Mouse (Mus musculus) adrenal gland, postnatal 10 days (tissue): ENCODE data around the gene Oprl1. TPM values are rescaled to one million over a fixed set of nuclear protein-coding genes. Genes with fewer than 3 reads are reported as not detected.

Experiments used
- DNase-seq: peaks from one replicate; pipeline ENCODE4 v3.0.0; 2021; ENCODE audit warnings: mixed read lengths
- total RNA-seq, 2 experiments: library from RNA; stranded (reverse); gene quantifications; 2 replicates each; pipeline ENCODE4 v1.2.3; 2021

The Oprl1 gene
- total RNA-seq, 2 experiments from 2014 or later, result 1.3 to 2.4 TPM

GRCm38 (mm10) chr2:181692304-181692703 is 22.5 kb upstream of the Oprl1 start:
- DNase-seq, result no peak

DNA sequence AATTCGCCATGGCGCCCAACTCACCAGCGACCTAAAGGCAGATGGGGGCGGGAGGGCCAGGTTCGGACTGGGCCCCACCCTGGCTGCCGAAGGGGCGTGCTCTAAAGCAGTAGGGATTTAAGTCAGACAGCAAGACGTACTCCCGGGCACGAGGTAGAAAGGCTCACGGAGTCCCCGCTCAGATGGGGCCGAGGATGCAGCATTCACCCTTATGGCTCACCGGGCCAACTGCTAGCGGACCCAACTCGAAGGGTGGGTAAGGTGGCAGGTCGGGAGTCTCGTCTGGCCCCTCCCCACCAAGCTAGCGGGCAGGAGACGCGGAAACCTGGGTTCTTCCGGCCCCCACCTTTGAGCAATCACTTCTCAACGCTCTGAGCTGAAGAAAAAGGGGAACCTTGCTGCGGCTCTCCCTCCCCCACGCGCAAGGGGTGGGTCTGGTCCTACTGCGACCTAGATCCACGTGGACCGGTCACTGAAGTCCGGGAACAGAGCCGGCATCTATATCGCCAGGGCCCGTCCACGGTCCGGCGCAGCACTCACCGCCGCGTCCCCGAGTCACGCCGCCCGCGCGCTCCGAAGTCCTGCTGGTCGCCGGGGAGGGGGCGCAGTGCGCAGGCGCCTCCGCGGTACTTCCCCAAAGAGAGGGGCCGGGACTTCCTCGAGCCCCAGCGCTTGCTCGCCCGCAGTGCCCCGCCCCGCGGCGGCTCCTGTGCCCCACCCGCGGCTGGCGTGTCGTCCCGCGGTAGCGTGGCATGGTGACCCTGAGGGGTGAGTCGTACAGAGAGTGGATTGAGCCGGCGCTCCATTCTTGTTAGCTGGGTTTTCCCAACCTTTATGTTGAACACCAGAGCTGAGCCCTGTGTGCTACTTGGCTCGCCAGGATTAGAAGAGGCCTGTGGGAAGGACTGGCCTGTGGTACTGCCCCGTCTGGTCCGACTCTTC is 21.2 kb upstream of the Oprl1 start, which contains the start of gene Rgs19:
Rgs19 (minus strand) TSS at position 639 of the 942 bp plus-strand sequence.
- peak; percentile 90 for DNase-seq

- no peak for DNase-seq
Measured at GRCm38 (mm10) chr2:181694581-181694980, 20.2 kb upstream of the Oprl1 start.

DNA sequence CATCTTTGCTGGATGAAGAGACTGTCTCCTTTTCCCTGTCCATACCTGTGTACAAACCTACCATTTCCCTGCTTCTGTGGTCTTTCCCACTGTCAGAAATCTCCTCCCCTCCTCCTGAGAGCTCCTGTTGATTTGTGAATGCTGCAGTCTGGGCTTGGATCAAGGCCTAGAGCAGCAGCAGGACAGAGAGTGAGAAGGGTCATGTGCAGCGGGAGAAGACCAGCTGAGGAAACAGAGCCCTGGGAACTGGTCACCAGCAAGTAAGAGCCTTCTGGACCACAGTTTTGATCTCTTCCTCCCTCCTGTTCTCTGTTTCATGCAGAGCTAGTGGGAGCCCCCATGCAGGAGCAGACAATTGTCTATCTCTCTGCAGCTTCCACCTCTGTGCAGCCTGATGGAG is 19.0 kb upstream of the Oprl1 start:
- no peak for DNase-seq

GRCm38 (mm10) chr2:181696801-181697420 is 17.9 kb upstream of the Oprl1 start:
- no peak for DNase-seq

GRCm38 (mm10) chr2:181698241-181698640 is 16.6 kb upstream of the Oprl1 start, which contains the start of gene Lkaaear1:
Gene Lkaaear1, minus strand, starts transcription at chr2:181698442.
- no peak for DNase-seq

GRCm38 (mm10) chr2:181706668-181707067 is 8.1 kb upstream of the Oprl1 start:
- no peak for DNase-seq

- no peak for DNase-seq
Measured at GRCm38 (mm10) chr2:181713749-181714148, 1.1 kb upstream of the Oprl1 start.

- DNase-seq, result no peak
Measured at GRCm38 (mm10) chr2:181715382-181715781, 566 bp downstream of the Oprl1 start.

DNA sequence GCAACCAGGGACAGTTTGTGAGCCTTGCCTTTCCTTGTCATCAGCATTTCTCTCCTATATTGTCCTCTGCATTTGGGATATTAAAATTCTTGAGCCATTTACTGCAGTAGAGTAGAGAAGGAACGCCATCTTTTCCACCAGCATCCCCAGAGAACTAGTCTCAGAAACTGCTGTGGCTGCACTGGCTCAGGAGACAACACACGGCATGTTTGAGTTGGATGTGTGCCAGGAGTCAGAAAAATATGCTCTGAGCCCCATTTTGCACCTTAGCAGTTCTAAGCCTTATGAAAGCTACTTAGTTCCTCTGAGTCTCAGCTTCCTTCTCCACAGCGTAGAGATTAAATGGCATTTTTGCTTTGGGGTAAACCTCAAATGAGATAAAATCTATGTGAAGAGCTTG is 2.2 kb downstream of the Oprl1 start:
- DNase-seq, result no peak

- no peak for DNase-seq
Measured at GRCm38 (mm10) chr2:181720061-181720460, 5.2 kb downstream of the Oprl1 start.

- DNase-seq, result no peak
Measured at GRCm38 (mm10) chr2:181721200-181721599, 6.4 kb downstream of the Oprl1 start.

DNA sequence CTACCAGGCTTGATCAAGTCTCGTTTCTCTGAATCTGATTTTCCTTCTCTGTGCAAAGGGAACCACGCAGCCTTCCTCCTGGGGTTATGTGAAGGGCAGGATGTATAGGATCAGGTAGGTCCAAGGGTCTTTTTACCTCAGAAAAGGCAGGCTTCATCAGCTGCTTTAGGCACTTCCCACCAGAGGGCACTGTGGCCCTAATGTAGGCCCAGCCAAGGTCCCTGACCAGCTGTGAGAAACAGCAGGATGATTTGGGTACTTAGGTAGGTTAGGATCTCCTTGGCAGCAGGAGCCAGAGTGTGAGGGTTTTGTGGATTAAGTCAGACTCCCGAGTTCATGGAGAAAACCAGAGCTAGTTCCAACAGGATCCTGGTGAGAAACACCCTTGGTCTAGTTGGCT is 7.4 kb downstream of the Oprl1 start:
- peak; percentile 58 for DNase-seq

- peak; percentile 27 for DNase-seq
Measured at GRCm38 (mm10) chr2:181727659-181728262, 12.9 kb downstream of the Oprl1 start.

DNA sequence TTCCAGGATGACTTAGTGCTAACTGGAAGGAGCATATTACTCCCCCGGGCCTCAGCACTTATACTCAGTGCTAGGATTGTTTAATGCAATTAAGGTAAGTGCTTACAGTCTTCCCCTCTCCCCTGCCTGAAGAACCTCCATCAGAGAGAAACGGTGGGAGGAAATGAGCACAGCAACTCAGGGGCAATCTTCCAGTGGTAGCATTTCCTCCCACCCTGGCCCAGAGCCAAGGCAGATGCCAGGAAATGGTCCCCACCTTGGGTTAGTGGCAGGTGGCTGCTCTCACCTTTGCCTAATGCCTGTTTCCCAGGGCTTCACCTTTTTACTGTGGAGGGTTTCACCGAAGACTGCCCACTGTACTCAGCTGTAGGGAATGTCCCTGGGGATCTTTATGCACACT is 15.2 kb downstream of the Oprl1 start:
- no peak for DNase-seq

- no peak for DNase-seq
Measured at GRCm38 (mm10) chr2:181752626-181753025, 37.8 kb downstream of the Oprl1 start.

GRCm38 (mm10) chr2:181758147-181758725 is 43.4 kb downstream of the Oprl1 start:
- DNase-seq, result no peak

- DNase-seq, result no peak
Measured at GRCm38 (mm10) chr2:181759041-181759440, 44.2 kb downstream of the Oprl1 start.

DNA sequence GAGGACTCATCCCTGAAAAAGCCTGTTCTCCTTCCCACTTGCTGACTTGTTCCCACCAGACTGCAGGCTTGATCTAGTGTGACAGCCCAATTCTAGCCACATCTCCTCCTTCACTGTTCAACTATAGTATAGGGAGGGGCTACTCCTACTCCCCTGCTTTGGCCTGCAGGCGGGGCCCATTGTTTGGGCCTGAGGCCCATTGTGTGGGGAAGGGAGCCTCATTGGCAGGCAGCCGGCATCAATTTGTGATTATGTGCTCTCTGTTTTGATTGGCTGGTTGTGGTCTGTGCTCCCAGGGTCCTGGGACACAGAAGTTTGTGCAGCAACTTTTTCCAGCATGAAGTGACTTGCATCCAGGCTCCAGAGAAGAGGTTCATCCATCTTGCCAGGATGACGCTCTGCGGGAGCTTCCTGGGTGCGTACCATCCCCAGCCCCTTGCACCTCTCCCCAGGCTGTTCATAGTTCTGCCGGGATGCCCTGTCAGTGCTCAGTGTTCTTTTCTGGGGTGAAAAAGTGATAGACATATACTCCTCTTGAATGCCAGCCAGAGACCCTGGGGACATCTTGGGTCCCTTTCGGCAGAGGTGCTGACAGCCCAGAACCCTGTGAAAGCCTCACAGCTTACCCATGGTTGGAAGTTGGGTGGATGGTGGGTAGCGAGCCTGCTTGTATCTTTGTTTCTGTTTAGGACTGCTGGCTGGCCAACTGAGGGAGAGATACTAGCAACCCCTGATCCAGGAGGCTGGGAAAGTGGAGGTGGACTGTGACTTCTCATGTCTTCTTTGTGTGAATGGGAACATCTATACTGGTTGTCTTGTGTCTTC is 48.4 kb downstream of the Oprl1 start, which contains the start of gene Myt1:
Myt1 (plus strand) TSS at position 327 of the 825 bp plus-strand sequence.
- no peak for DNase-seq

GRCm38 (mm10) chr2:181763886-181764527 is 49.2 kb downstream of the Oprl1 start:
- DNase-seq, result no peak

DNA sequence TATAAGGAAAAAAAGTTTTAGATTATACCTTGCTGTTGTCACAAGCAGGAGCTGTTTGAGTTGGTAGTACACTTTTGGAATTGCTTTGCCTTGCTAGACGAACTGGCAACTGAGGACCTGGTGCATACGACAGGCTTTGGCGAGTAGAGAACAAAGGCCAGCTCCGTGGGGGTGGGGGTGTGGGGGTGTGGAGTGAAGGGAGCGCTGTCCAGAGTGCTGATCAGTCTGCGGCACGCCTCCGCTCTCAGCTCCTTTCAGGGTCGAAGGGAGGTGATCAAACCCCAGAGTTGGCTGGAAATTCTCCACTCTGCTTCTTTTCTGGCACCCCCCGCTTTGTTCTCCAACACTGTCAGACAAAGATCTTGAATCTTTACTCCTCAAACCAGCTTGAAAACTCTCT is 49.8 kb downstream of the Oprl1 start:
- peak; percentile 76 for DNase-seq
